Mouse (Mus musculus): ENCODE results near the gene Ttc7. TPM values are rescaled to one million over a fixed set of nuclear protein-coding genes. Genes with fewer than 3 reads are reported as not detected.

Ttc7 gene
- polyA plus RNA-seq, 1 experiment from 2014 or later = 4.6 TPM

DNA sequence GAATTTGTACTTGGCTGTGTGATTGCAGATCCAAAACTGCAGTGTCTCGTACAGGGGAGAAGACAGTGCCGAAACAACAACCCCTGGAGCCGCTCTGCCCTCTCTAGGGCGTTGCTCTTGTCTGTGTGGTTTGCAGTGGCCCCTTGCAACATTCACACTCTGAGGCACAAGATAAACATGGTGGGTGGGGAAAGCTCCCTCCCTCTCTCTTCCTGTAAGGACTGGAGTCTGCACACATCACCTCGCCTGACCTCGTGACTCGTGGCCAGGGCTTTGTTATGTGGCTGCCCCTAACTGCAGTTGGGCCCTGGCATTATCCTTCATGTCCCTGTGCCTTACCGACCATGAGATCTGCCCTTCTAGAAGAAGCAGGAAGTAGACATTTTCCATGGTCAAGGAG lies 82.6 kb downstream of the Ttc7 start:
- Histone ChIP-seq H3K4me1 (peaks cover 37% of the 10 kb centered on the region), H3K4me3 (no peak overlapping the region), H3K4me2 (replicated peaks) (no peak overlapping the region), H3K36me3 (no peaks in the 10 kb centered on the region), H3K9ac (replicated peaks) (no peak overlapping the region), H3K9me3 (no peaks in the 10 kb centered on the region), H3K27ac (replicated peaks) (no peak overlapping the region), H3K27me3 (0 out of 2 replicates have a peak, but pooled peaks cover 5% of the 10 kb centered on the region)
- ATAC-seq (ENCODE audit: low FRiP score, low read depth) = no peak
- 76% methylated on average over 8 of the region's 8 CpGs for WGBS

DNA sequence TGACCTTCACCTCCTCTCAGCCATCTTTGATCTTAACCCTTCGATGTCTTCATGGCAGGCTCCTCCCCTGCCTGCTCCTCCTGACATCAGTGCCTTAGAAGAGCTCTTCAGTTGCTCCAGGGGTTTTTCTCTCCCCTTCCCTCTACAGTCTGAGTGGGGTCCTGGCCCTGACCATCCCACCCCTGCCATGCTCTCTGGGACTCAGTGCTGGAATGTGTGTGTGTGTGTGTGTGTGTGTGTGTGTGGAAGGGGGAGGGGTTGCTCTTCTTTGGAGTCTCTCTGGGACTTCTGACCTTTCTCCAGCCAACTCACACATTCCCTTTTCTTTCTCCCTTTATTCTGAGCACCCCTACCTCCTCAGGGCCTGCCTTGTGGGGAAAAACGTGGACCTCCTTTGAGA lies 83.8 kb downstream of the Ttc7 start:
- Histone ChIP-seq H3K36me3 (no peaks in the 10 kb centered on the region), H3K27ac (replicated peaks) (no peak overlapping the region), H3K27me3 (0 out of 2 replicates have a peak, but pooled peaks cover 5% of the 10 kb centered on the region), H3K9ac (replicated peaks) (no peak overlapping the region), H3K9me3 (no peaks in the 10 kb centered on the region), H3K4me3 (no peak overlapping the region), H3K4me1 (peaks cover 32% of the 10 kb centered on the region), H3K4me2 (replicated peaks) (no peak overlapping the region)
- no peak for ATAC-seq (ENCODE audit: low FRiP score, low read depth)
- 21% methylated on average over 2 of the region's 2 CpGs for WGBS

DNA sequence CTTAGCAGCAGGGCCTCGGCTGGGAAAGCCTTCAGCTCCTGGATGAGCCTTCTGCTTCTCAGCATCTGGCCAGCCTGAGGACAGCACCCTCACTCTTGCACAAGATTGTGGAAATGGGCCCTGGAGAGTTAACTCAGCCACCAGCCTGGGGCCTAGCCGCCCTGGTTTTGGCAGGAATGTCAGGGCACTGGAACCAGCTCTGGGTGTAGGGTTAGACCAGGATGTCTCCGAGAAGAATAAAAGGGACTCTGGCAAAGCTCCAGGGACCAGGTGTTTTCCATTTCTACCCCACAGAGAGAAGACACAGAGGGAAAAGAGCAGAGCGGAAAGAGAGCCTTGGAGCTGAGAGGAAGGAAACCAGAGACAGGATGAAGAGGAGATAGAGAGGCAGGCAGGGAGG lies 84.5 kb downstream of the Ttc7 start:
- WGBS = 41% methylated on average over 4 of the region's 4 CpGs
- H3K9me3 ChIP-seq = no peaks in the 10 kb centered on the region
- 0 out of 2 replicates have a peak, but pooled peaks cover 5% of the 10 kb centered on the region for H3K27me3 ChIP-seq
- H3K4me3 ChIP-seq = no peak overlapping the region
- no peak overlapping the region for H3K27ac ChIP-seq (replicated peaks)
- ATAC-seq (ENCODE audit: low FRiP score, low read depth) = no peak
- no peaks in the 10 kb centered on the region for H3K36me3 ChIP-seq
- peaks cover 35% of the 10 kb centered on the region for H3K4me1 ChIP-seq
- no peak overlapping the region for H3K9ac ChIP-seq (replicated peaks)
- H3K4me2 ChIP-seq (replicated peaks) = no peak overlapping the region

DNA sequence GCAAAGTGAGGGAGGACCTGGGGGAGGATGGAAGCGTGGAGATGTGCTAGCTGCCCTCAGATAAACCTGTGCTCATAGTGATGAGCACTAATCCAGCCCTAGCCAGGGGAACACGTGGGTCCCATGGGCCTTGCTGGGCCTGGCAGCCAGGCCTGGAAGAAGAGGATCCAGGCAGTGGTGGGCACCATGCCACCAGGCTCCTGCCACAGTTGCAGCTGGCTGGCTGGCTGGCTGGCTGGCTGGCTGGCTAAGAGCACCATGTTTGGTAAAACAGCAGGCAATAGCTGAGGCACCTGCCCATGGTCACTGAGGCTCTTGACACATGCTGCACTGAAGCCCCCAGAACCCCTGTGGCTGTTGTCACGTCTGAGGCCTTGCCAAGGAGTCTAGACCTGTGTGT lies 85.0 kb downstream of the Ttc7 start:
- Histone ChIP-seq H3K4me1 (peaks cover 39% of the 10 kb centered on the region), H3K27me3 (0 out of 2 replicates have a peak, but pooled peaks cover 5% of the 10 kb centered on the region), H3K9ac (replicated peaks) (no peak overlapping the region), H3K9me3 (no peaks in the 10 kb centered on the region), H3K36me3 (no peaks in the 10 kb centered on the region), H3K4me2 (replicated peaks) (no peak overlapping the region), H3K27ac (replicated peaks) (no peak overlapping the region), H3K4me3 (no peak overlapping the region)
- ATAC-seq (ENCODE audit: low FRiP score, low read depth) = no peak
- WGBS = 72% methylated on average over 3 of the region's 3 CpGs

DNA sequence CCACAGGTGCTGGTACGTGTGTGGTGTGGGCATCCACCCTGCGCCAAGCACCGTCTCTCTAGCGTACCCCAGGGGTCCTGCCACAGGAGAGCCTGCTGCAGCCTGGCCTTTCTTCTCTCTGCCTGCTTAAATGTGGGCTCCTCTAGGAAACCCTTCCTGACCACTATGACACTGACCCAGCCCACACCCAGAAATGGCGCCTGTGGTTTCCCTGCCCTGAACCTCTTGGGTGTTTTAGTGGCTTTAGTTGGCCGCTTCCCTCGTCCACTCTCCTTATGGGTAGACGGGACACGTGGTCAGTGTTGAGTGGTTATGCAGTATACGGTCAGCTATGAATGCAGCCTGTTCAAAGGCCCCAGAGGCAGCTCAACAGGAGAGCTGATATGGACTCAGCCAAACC lies 85.8 kb downstream of the Ttc7 start:
- no peak overlapping the region for H3K4me2 ChIP-seq (replicated peaks)
- no peak overlapping the region for H3K4me3 ChIP-seq
- H3K27ac ChIP-seq (replicated peaks) = no peak overlapping the region
- H3K9me3 ChIP-seq = no peaks in the 10 kb centered on the region
- no peak for ATAC-seq (ENCODE audit: low FRiP score, low read depth)
- no peaks in the 10 kb centered on the region for H3K36me3 ChIP-seq
- 0 out of 2 replicates have a peak, but pooled peaks cover 5% of the 10 kb centered on the region for H3K27me3 ChIP-seq
- 89% methylated on average over 10 of the region's 10 CpGs for WGBS
- no peak overlapping the region for H3K9ac ChIP-seq (replicated peaks)
- H3K4me1 ChIP-seq = peaks cover 39% of the 10 kb centered on the region

DNA sequence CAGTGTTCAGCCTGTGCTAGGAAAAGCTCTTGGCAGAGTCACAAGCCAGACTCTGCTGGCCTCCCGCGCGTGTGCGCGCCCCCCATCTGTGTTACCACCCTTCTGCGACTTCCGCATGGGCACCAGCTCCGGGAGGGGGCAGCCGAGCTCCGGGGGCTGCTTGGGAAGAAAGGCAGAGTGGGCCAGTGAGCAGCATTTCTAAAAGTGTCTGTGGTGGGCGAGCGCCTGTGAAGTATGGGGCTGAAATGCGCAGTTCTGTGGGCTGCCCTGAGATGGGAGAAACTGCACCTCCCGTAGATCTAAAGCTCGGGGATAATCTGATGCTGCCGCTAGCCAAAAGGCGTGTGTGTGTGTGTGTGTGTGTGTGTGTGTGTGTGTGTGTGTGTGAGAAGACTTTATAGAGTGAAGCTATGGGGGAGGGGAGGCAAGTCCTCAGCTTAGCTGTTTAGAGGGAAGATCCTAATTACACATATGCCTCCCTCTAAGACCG lies 86.6 kb downstream of the Ttc7 start:
- no peak for ATAC-seq (ENCODE audit: low FRiP score, low read depth)
- Histone ChIP-seq H3K4me1 (peaks cover 39% of the 10 kb centered on the region), H3K4me2 (replicated peaks) (no peak overlapping the region), H3K9ac (replicated peaks) (no peak overlapping the region), H3K27me3 (0 out of 2 replicates have a peak, but pooled peaks cover 5% of the 10 kb centered on the region), H3K9me3 (no peaks in the 10 kb centered on the region), H3K36me3 (no peaks in the 10 kb centered on the region), H3K27ac (replicated peaks) (no peak overlapping the region), H3K4me3 (no peak overlapping the region)
- 67% methylated on average over 18 of the region's 18 CpGs for WGBS

DNA sequence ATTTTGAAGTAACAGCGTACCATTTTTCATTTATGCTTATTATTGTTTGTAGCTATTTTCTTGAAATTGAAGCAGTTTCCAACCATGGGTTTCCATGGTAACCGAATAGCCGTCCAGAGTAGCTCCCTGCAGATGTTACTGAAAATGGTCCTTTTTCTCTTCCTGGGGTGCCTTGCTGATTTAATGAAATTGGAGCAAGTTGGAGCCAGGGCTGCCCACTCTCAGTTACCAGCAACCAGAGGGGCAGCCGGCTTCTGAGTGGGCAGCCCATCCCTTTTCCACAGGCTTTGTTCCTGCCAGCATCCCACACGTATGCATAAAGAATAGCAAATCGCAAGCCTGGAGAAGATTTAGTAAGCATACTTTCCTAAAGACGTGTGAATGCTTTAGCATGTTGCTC lies 89.5 kb downstream of the Ttc7 start:
- H3K4me1 ChIP-seq = peaks cover 31% of the 10 kb centered on the region
- H3K9ac ChIP-seq (replicated peaks) = no peak overlapping the region
- H3K36me3 ChIP-seq = no peaks in the 10 kb centered on the region
- no peak overlapping the region for H3K4me3 ChIP-seq
- H3K27me3 ChIP-seq = 0 out of 2 replicates have a peak, but pooled peaks cover 5% of the 10 kb centered on the region
- no peak overlapping the region for H3K4me2 ChIP-seq (replicated peaks)
- no peak for ATAC-seq (ENCODE audit: low FRiP score, low read depth)
- no peak overlapping the region for H3K27ac ChIP-seq (replicated peaks)
- no peaks in the 10 kb centered on the region for H3K9me3 ChIP-seq
- WGBS = 70% methylated on average over 7 of the region's 7 CpGs

DNA sequence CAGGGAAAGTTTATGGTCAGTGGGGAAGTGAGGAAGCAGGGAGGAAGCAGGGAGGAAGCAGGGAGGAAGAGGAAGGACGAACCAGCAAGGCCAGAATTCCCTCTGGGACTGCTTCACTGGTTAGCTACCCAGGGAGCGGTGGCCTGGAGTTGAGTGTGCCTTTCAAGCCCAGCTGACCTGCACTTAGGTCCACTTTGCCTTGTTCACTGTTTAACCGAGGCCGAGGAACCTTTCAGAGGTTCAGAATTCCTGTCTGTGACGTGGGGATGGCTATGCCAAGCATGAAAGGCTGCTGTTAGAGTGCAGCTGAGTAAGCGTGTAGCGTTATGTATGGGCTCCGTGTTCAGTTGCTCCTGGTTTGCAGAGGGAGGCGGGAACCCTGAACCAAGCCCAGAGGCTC lies 90.6 kb downstream of the Ttc7 start:
- Histone ChIP-seq H3K4me3 (no peak overlapping the region), H3K27ac (replicated peaks) (no peak overlapping the region), H3K4me1 (peaks cover 36% of the 10 kb centered on the region), H3K27me3 (0 out of 2 replicates have a peak, but pooled peaks cover 5% of the 10 kb centered on the region), H3K4me2 (replicated peaks) (no peak overlapping the region), H3K9ac (replicated peaks) (no peak overlapping the region), H3K36me3 (no peaks in the 10 kb centered on the region), H3K9me3 (no peaks in the 10 kb centered on the region)
- WGBS = 94% methylated on average over 9 of the region's 9 CpGs
- ATAC-seq (ENCODE audit: low FRiP score, low read depth) = no peak

DNA sequence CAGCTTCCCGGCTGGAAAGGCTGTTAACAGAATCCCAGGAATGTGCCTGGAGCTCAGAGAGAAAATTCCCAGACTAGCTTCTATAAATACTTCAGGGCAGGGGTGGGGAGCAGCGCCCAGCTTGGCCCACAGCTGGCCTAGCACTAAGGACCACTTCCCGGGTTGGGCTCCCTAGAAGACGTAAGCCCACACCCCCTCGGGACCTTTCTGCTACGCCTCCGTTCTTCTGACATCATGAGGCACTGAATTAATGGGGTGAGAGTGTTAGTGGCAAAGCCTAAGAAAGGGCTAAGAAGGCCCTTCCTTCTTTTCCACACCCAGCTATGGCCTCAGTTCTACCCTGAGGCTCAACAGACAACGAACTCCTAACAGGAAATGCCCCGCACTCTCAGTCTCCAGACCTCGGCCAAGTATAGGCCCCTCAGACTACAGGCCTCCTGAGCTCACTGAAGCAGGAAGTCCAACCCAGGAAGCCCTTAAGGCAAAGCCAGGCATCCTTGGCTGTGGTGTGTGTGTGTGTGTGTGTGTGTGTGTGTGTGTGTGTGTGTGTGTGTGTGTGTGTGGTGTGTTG lies 93.3 kb downstream of the Ttc7 start:
- Histone ChIP-seq H3K9ac (replicated peaks) (no peak overlapping the region), H3K4me3 (no peak overlapping the region), H3K4me1 (peaks cover 46% of the 10 kb centered on the region), H3K27me3 (no peaks in the 10 kb centered on the region), H3K4me2 (replicated peaks) (no peak overlapping the region), H3K27ac (replicated peaks) (no peak overlapping the region), H3K36me3 (no peaks in the 10 kb centered on the region), H3K9me3 (no peaks in the 10 kb centered on the region)
- WGBS = 64% methylated on average over 10 of the region's 10 CpGs
- ATAC-seq (ENCODE audit: low FRiP score, low read depth) = no peak

DNA sequence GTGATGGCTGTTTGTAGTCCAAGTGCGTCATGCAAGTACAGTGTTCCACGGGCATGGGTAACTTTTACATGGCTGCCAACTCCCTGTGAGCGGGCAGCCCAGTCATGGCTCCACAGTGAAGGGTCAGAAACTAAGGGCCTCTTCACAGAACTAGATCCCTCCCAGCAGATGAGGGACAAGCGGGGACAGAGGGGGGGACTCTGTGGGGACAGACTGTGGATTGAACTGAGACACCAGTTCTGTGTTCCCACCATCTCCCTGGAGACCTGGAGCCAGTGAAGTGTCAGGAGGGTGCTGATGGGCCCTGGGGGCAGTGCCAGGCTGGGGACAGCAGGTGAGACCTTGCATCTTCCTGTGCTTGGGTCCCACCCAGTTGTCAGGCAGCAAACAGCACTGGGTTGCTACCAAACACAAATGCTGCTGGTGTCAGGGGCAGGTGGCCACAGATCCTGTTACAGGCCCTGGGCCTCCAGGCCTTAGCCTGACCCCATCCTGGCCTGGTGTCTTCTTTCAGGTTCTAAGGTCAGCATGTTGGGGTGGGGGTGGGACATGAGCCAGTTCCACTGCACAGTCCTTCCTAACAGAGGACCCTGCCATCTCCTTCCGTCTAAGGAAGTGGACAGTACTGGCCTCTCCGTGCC lies 94.3 kb downstream of the Ttc7 start:
- no peak for ATAC-seq (ENCODE audit: low FRiP score, low read depth)
- Histone ChIP-seq H3K9me3 (no peaks in the 10 kb centered on the region), H3K36me3 (no peaks in the 10 kb centered on the region), H3K9ac (replicated peaks) (no peak overlapping the region), H3K4me1 (peaks cover 43% of the 10 kb centered on the region), H3K4me3 (no peak overlapping the region), H3K27ac (replicated peaks) (peak overlapping the region; percentile 64; the same call in 1 of the 2 replicates), H3K27me3 (no peaks in the 10 kb centered on the region), H3K4me2 (replicated peaks) (no peak overlapping the region)
- WGBS = 81% methylated on average over 6 of the region's 6 CpGs

DNA sequence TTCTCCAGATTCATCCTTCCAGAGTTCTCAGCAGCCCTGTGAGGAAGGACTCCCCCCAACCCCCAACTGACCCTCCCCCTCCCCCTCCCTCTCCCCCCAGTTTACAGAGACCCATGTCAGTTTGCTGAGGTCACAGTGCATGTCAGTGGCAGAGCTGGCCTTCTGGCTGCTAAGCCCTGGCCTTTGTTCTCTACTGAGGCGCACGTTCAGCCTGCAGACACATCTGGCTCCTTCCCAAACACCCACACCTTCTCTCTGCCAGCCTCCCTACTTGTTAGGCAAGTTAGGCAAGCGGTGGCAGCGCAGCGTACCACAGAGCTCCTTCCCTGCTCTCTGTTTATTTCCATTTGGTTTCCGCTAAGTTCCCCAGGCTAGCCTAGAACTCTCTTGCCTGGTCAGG lies 94.8 kb downstream of the Ttc7 start:
- Histone ChIP-seq H3K9me3 (no peaks in the 10 kb centered on the region), H3K27ac (replicated peaks) (peak overlapping the region; percentile 64), H3K4me2 (replicated peaks) (no peak overlapping the region)

DNA sequence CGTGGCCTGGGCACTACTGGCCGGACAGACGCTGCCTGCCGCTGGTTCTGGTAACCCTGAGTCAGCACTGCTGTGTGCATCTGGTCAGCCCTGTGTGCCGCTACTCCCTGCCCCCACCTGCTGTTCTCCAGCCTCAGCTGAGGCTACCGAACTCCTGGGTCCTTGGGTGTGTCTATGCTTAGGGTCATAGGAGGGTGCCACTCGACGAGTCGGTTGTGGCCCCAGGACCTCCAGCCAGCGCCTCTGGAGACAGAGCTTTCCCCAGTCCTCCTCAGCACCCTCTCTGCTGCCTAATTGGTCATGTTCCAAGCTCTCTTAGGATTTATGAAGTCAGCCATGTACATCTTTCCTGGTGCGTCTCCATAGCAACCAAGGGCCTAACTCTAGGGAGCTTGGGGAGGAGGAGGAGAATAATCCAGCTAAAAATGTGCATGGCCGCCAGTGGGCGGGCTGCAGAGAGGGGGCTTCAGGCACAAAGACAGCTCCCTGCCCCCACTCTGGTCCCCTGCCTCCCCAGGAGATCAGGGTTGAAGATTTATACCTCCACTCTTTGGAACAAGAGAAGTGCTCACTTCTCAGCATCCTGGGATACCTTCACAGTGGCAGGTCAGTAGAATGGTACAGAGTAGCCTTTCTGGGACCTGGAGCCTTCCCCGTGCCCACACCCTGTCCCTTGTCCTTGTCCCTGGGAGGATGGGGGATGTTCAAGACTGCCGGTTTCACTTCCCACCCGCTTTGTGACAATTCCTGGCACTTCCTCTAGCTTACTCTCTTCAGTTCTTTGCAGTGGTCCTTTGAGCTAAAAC lies 95.9 kb downstream of the Ttc7 start:
- Histone ChIP-seq H3K9me3 (no peaks in the 10 kb centered on the region), H3K9ac (replicated peaks) (peak overlapping the region; percentile 21; the same call in 1 of the 2 replicates), H3K4me3 (no peak overlapping the region), H3K4me2 (replicated peaks) (peak overlapping the region; percentile 23), H3K27me3 (no peaks in the 10 kb centered on the region), H3K27ac (replicated peaks) (peak overlapping the region; percentile 64), H3K4me1 (peaks cover 37% of the 10 kb centered on the region), H3K36me3 (no peaks in the 10 kb centered on the region)
- 37% methylated on average over 16 of the region's 16 CpGs for WGBS
- peak; percentile 50; the same call in 1 of the 2 replicates for ATAC-seq (ENCODE audit: low FRiP score, low read depth)

More for the DNA sequence above, 94.8 kb downstream of the Ttc7 start:
- H3K27me3 ChIP-seq = no peaks in the 10 kb centered on the region
- ATAC-seq (ENCODE audit: low FRiP score, low read depth) = no peak
- H3K4me1 ChIP-seq = peaks cover 38% of the 10 kb centered on the region
- no peaks in the 10 kb centered on the region for H3K36me3 ChIP-seq
- H3K9ac ChIP-seq (replicated peaks) = no peak overlapping the region
- H3K4me3 ChIP-seq = no peak overlapping the region
- WGBS = 58% methylated on average over 6 of the region's 6 CpGs
